Mouse (Mus musculus): ENCODE measurements around the gene Ehbp1.

Ehbp1 gene

DNA sequence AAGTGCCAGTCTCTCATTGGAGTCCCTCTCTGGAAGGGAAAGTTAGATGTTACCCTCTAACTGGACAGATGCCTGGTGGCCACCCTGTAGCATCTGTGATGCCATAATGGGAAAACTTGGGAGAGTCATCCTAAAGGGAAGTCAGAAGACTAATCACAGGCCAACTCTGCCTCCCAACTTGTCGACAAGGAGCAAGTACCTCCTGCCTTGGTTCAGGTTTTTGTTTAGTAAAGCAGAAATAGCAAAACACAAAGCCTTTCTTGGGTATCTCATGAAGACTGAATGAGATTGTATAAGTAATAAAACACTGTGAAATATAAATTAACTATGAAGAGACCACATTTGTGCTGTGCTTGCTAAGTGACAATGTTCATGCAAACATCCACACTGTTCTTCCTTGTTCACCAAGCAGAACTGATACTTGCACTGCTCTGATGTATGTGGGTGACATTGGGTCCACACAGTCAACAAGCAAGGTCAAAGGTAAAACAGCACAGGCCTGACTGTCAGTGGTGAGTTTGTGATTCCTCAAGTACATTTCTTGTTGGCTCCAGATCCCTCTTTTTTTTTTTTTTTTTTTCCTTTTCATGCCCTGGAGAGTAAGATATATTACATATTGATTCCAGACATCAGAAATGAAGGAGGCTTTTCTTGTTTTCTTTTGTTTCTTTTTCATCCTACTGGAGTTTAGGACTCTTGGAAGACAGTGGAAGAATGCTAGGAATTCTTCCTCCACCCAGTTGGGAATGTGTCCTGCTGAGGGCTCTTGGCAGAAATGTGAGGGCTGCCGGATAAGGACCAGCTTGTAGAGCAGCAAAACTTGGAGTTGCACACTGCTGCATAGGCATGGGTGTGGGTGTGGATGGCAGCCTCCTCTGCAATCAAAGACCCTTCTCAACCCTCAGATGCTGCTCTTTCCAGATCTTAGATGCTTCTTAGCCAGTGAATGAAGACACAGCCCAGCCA is at the start of gene Ehbp1:
Ehbp1 (minus strand) TSS at position 51 of the 966 bp plus-strand sequence.
- no peak for DNase-seq (ENCODE audit: low spot score in 2 of 2)

DNA sequence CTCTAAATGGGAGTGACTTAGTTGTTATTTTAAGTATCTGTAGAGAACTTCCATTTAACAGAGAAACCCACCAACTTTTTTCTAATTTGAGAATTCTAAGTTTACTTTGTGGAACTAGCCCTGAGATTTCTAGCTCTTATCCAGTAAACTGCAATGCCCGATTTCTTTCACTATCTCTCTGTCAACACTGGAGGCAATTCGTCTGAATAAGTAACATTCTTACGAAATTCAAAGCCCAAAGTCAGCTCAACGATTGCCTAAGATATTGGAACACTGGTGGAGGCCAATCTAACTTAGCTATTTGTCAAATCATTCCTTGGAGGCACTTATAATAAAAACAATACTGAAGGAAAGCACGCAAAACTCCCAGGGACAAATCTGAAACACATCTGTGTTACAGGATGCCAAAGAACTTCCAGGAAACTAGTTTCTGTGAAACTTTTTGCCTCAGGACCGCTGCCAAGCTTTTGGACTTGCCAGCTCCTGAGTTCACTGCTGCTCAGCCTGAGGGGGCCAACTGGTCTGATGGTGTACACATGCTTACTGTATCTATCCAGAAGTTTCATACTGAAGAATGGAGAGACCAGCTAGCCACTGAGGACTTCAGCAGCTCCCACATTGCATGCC is 45.5 kb upstream of the Ehbp1 start:
- no peak for DNase-seq (ENCODE audit: low spot score in 2 of 2)

DNA sequence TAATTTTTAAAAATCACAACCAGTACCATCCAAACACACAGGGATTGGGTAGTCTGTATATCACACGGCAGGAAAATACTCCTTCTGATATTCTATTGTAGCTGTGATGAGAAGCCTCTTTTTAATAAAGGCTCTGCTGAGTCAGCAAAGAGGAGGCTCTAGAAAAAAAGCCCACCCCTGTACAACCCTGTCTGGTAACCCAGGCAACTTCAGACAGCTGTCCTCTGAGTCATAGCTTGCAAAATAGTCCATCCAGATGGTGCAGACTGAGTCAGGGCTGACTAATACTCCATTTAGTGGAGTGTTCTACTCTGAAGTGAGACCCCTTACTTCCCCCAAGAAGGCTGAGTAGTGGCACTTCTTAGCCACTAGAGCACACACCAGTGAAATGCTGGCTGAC is 41.4 kb upstream of the Ehbp1 start:
- DNase-seq (ENCODE audit: low spot score in 2 of 2) = no peak

DNA sequence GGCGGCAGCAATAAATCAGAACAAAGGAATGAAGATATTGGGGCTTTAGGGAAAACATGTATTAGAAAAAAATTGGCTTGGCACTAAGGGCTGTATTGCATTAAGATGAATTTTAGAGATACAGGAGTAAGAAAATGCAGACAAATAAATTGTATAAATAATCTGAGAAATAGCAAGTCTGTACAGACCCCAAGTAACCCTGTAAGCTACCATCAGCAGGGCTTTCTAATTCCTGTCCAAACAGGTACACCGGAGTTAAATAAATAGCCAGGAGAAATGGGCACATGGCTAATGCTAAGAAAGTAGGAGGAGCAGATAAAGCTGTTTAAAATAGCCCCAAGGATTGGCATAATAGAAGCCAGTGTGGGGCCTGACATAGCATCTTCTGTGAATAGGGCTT is 32.7 kb upstream of the Ehbp1 start:
- no peak for DNase-seq (ENCODE audit: low spot score in 2 of 2)

DNA sequence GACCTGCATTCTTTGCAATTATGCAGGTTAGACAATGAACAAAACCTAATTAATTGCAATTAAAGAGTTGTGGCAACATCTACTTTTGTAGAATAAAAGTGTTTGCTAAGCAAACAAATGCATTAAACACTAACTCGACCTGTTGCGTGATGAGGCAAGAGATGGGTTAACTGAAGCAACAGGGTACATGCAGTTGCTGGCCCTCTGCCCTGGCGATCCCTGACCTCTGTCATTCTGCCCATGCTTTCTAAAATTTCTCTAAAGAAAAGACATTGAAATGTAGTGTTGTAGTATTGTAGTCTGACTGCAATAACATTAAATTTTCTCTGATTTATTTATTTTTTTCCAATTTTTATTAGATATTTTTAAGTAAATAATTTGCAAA is 31.2 kb upstream of the Ehbp1 start:
- no peak for DNase-seq (ENCODE audit: low spot score in 2 of 2)

DNA sequence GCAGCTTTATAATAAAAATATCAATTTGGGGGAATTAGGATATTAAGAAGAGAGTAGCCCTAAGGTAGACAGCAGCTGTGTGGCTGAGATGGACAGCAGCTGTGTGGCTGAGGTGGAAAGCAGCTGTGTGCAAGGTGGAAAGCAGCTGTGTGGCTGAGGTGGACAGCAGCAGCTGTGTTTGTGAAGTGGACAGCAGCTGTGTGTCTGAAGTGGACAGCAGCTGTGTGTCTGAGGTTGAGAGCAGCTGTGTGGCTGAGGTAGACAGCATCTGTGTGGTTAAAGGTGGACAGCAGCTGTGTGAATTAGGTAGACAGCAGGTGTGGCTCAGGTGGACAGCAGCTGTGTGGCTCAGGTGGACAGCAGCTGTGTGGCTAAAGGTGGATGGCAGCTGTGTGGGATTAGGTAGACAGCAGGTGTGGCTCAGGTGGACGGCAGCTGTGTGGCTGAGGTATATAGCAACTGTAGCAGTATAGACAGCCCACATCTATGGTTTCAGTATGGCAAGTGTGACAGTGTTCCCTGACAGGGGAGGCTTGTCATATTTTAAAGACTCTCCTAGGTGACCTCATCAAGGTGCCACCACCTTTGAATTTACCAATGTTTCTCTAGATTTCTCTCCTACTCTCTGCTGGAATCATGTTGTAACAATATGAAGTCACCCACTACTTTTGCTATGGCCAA is 30.7 kb upstream of the Ehbp1 start:
- DNase-seq (ENCODE audit: low spot score in 2 of 2) = no peak

DNA sequence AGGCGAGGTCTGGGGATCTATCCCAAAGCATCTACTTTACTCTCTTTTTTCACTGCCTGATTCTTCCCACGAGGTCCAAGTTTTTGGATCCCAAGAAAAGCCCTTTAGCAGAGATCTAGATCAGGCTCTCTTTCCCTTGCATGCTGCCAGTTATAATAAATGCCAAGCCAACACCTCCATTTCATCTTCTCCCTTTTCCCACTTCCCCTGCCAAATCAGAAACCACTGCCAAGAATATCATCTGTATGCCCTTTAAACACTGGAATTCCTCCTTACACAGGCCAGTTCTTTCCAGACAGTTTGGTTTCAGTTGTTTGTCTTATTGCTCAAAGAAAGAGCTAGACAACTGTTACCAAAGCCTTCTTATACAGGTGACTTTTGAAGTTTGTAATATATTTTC is 27.7 kb upstream of the Ehbp1 start:
- no peak for DNase-seq (ENCODE audit: low spot score in 2 of 2)

DNA sequence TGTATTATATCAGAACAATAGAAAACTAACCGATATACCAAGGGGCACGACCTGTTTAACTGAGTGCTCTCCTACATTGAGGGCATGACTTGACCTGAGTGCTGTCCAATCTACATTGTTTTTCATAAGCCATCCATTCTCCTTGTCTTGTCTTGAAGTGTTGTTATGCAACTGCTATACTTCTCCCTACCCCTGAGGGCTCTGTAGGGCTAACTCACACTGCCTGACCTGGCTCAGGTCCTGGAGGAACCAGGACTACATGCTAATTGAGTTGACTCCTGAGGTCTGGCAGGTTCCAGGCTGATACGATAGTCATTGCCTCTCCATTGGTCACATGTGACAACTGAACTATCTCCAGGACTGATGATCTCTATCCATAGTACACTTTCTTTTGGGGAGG is 26.5 kb upstream of the Ehbp1 start:
- DNase-seq (ENCODE audit: low spot score in 2 of 2) = no peak

DNA sequence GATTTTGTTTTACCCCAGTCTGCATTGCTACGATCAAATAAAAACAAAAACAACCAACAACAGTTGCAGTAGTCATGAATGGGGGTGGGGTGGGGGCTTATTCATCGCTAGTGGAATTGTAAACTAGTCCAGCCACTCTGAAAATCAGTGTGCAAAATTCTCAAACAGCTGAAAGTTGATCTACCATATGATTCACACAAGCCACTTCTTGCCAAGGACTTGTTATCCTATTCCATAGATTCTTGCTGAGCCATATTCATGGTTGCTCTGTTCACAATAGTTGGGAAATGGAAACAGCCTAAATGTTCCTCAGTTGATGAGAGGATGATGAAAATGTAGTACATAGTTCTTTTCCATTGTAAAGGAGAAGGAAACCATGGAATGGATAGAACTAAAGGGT is 24.4 kb upstream of the Ehbp1 start:
- no peak for DNase-seq (ENCODE audit: low spot score in 2 of 2)

DNA sequence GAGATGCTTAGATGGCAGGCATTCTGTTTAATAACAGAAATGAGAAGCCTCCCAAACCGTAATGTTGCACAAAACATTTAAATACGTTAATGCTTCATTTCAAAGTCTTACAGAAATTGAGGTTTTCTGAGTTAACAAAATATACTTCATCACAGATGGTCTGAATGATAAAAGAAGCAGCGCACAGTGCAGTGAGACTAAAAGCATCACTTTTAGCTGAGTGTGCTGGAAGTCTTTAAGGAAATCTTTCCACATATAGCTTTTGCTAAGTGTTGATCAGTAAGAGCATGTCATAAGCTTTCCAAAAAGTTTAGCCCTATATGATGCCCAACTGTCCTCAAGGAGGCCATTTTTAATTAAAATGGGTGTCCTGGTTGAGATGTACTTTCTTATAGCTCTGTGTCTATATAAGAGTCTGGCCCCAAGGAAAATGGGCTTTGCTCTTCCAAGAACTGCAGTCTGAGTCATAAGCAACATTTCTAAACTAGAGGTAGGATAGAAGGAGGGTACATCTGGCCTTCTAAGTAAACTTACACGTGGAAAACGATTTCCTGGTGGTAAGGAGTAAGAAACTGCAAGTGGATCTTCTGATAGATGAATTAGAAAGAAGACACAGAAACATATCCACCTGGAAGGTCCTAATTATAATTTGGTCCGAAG is 12.0 kb upstream of the Ehbp1 start:
- DNase-seq (ENCODE audit: low spot score in 2 of 2) = peak in 1 of 2 experiments; percentile 39

DNA sequence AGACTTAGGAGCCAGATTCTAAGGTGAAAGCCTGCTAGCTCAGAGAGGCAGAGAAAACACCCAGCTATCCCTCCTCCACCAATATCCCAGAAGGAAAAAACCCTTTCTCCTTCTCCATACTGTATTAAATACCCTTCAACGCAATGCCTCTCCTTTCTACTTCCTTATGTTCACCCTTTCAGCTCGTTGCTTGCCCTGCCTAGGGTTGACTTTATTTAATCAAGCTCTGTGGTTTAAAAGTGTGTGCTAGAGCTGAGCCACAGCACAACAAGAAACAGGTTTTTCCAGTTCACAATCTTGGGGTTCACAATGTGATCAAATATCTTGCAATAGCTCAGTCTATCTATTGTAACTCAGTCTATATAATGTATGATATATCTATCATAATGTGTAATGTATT is 7.9 kb upstream of the Ehbp1 start:
- DNase-seq (ENCODE audit: low spot score in 2 of 2) = no peak

DNA sequence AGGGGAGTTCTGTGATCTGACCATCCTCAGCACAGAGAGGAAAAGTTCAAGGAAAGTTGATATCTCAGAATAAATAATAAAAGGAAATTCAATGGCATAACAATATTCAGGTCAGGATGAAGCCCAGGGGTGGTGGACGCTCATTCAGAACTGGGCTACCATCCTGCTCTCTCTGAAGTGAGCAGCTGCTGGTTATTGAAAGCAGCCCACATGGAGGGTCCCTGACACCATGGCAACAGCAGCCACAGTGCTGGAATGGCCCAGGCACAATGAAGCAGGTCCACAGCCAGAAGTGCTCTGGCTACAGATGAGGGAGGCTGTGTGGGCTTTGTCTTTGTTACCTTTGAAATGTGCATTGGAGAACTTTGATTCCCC is 6.4 kb upstream of the Ehbp1 start:
- DNase-seq (ENCODE audit: low spot score in 2 of 2) = peak in 1 of 2 experiments; percentile 39

DNA sequence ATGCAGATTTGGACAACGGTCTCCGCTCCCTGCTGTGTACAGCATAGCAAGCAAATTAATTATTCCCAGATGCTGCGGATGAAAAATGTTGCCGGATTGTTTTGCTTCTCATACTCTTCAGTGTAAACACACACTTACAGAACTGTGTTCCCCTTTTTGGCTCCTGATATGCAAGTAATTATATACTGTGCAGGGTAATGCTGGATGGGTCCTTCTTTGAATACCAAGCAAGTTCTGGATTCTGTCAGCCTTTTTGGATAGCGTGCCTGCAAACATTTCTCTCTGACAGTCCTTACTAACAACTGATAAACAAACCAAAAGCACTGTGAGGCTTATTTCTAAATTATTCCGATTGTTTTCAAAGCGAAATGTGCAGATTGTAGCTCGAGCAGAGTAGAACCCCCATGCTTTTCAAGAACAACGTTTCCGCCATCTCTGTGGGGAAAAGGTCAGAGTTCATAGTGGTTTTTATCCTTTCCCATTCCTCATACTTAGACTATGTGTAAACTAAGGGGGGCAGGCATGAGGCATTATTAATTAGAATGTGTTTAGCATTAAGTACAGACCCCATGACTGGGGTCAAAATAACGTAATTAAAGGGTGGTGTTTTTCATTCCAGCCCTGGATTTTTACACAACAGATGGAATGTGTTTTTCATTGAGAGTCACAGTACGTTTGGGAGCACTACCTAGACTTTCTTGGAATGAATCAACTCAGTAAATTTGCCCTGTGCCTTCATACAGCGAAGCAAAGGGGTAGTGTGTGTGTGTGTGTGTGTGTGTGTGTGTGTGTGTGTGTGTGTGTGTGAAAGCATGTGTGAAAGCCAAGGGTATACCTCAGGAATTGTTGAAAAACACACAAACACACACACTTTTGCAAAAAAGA is 5.8 kb upstream of the Ehbp1 start:
- no peak for DNase-seq (ENCODE audit: low spot score in 2 of 2)

DNA sequence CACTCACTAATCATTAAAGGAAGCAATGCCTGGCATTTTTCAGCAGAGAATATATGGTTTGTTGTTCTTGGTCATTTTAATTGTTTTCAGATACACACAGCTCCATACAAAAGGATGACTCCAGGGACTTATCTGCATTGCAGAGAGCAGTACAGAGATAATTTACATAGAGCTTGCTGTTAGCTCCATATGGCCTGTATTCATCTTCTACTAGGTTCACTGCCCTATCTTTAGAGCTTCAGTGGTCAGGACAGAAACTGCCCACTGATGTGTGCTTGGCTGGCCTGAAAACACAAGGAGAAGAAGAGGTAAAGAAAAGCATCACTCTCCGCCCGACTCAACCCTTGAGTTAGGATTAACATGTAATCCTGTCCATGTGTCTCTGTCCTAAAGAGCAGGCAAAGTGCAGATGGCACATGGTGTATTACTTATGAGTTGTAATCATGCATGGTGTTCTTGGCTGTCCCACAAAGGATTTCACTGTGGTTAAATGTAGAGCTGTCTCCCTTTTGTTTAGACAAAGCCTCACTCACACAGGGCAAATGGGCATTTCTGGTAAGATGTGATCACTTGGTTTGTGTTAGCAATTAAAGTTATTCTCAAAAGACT is 14.7 kb downstream of the Ehbp1 start:
- peak in 1 of 2 experiments; percentile 9 for DNase-seq (ENCODE audit: low spot score in 2 of 2)

DNA sequence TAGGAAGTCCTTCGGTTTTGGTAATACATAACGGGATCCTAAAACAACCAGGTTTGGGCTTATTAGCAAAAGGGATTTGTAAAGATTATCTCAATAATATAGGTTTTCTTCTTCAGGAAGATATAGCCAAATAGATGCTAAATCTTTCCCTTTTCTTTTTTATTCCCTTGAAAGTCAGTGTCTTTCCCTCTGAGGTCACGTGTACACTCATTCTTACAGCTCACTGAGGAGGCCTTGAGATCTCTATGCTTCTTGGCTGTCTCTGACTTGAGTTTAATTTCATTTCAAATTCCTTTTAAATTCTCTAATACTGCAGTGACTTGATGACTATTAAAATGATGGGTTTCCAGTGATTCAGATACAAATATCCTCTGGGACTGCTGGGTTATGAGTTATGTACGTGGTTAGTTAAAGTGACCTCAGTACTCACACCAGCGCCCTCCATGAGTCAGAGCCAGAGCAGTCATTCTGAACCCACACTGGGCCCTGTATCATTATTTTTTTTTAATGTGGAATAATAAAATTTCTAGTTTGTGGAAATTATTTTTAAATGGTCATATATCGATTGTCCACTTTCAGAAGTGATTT is 24.2 kb downstream of the Ehbp1 start:
- DNase-seq (ENCODE audit: low spot score in 2 of 2) = no peak

DNA sequence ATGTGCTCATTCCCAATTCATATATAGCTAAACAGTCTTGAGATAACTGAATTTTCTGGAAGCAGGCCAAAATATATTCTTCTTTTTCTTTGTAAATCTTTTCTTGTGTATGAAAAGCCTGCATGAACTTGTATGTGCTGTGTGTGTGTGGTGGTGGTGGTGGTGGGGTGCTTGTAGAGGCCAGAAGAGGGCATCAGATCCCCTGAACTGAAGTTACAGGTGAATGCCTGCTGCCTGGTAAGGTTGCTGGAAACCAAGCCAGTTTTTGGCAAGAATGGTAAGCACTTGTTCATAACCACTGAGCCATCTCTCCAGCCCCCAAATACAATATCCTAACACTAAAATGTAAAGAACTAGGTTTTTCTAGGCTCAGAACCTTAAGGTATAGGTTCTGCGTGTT is 26.3 kb downstream of the Ehbp1 start:
- DNase-seq (ENCODE audit: low spot score in 2 of 2) = no peak

DNA sequence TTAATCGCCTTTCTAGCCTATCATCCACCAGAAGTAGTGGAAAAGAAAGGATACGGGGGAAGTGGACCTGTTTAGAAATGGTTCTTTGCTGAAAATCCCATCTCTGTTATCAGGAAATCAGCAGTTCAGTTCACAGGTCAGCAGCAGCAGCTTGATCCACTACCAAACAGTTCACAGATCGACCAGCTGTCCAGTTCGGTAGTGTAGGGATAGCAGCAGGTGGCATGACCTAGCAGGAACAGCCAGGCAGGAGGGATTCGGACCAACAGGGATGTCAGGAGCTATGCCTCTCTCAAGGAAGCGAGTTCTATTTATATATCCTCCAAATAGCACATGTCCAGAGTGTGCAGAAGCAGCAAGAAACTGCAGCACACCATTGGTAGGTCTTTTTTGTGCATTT is 40.9 kb downstream of the Ehbp1 start:
- DNase-seq (ENCODE audit: low spot score in 2 of 2) = no peak

DNA sequence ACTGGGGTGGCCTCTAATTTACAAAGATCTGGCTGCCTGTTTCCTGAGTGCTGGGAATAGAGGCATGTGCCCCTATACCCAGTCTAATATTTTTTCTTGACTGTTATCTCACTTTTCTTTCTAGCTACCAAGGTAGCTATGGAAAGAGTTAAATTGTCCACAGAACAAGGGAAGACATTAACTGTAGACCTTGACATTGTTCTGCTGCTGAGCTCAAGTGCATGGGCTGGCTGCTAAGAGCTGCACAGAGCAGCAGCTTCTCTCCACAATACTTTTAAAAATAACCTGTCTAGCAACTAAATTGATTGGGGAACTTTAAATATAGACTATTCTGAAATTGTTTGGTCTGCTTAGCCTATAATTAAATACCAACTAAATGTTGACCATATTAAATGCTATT is 52.9 kb downstream of the Ehbp1 start:
- no peak for DNase-seq (ENCODE audit: low spot score in 2 of 2)

DNA sequence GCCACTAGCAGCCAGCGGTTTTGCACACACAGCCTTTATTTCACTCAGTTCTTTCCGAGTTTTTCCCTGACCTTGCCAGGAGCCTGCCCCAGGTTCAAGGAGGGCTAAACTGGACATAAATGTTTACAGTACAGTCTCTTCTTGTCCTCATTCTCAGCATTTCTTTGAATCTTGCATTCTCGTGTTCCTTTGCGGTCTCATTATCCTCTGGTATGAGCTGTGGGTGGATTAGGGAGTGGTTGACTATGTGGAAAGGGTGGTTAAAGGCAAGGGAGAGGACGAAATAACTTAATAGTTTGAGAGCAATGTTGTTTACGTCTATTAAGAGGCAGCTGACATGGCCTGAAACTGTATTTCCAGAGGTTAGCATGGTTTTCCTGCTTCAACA is 54.6 kb downstream of the Ehbp1 start:
- no peak for DNase-seq (ENCODE audit: low spot score in 2 of 2)

DNA sequence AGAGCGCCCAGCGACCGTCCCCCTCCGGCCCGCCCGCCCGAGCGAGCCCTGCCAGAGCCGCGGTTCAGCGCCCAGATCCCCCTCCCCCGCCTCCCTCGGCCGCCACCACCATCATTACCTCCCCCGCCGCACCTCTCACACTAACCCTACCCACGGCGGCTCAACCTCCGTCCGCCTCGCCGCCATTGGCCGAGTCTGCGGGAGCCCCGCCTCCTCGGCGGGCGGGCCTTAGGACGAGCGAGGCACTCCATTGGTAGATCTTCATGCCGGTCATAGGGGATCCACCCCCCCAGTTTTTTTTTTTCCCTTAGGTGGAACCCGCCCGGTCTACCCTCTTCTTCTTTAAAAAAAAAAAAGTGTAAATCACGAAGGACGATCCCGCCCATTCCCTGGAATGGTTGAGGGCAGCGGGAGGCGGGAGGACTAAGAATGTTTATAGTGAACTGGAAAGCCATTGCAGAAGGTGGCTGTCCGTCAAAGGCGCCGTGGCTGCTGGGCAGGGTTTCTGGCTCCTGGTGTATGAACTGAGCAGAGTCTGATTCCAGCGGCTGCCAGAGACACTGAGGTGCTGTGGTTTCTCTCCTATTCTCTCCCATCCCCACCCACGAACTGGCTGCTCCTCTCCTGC is 55.1 kb downstream of the Ehbp1 start:
- DNase-seq (ENCODE audit: low spot score in 2 of 2) = peak; percentile 93 to 97

Measured in frontal cortex, postnatal 36 days (tissue).